Mouse (Mus musculus) monocyte, adult 2 months (primary cell): ENCODE measurements around the gene Arid1a.

Experiments used
- DNase-seq, 2 experiments: peaks; one replicate each; pipeline ENCODE4 v3.0.0; 2022; ENCODE audit warnings: low spot score in 2 of 2, low read depth in 1 of 2

The Arid1a gene

GRCm38 (mm10) chr4:133756514-133757268 lies at the start of gene Arid1a:
TSS of gene Arid1a (minus strand) at chr4:133756769.
- peak; percentile 78 to 87 for DNase-seq

- DNase-seq, result peak; percentile 60 to 61
Measured at GRCm38 (mm10) chr4:133804401-133805263, 48.1 kb upstream of the Arid1a start.

- DNase-seq, result no peak
Measured at GRCm38 (mm10) chr4:133800589-133800988, 44.0 kb upstream of the Arid1a start.

- no peak for DNase-seq
Measured at GRCm38 (mm10) chr4:133793269-133793668, 36.7 kb upstream of the Arid1a start.

GRCm38 (mm10) chr4:133774570-133775554 lies 18.3 kb upstream of the Arid1a start:
- DNase-seq, result peak in 1 of 2 experiments; percentile 74

GRCm38 (mm10) chr4:133769157-133769556 lies 12.6 kb upstream of the Arid1a start:
- DNase-seq, result no peak

GRCm38 (mm10) chr4:133763112-133763511 lies 6.5 kb upstream of the Arid1a start:
- DNase-seq, result no peak

- no peak for DNase-seq
Measured at GRCm38 (mm10) chr4:133759659-133760058, 3.1 kb upstream of the Arid1a start.

- peak; percentile 69 to 74 for DNase-seq
Measured at GRCm38 (mm10) chr4:133757269-133757835, 783 bp upstream of the Arid1a start.

GRCm38 (mm10) chr4:133755861-133756371 lies 653 bp downstream of the Arid1a start:
- no peak for DNase-seq

- no peak for DNase-seq
Measured at GRCm38 (mm10) chr4:133754871-133755765, 1.5 kb downstream of the Arid1a start.

- DNase-seq, result peak; percentile 94 to 96
Measured at GRCm38 (mm10) chr4:133754238-133754637, 2.3 kb downstream of the Arid1a start.

GRCm38 (mm10) chr4:133753375-133754190 lies 3.0 kb downstream of the Arid1a start:
- peak in 1 of 2 experiments; percentile 16 for DNase-seq

- peak in 1 of 2 experiments; percentile 24 for DNase-seq
Measured at GRCm38 (mm10) chr4:133752449-133753374, 3.9 kb downstream of the Arid1a start.

GRCm38 (mm10) chr4:133751521-133752448 lies 4.8 kb downstream of the Arid1a start:
- peak in 1 of 2 experiments; percentile 9 for DNase-seq

- DNase-seq, result no peak
Measured at GRCm38 (mm10) chr4:133750184-133750775, 6.3 kb downstream of the Arid1a start.
